Mouse (Mus musculus): ENCODE measurements around the gene Mfsd6l. TPM values are rescaled to one million over a fixed set of nuclear protein-coding genes. Genes with fewer than 3 reads are reported as not detected.

Gene Mfsd6l
- total RNA-seq, 1 experiment: 0.49 TPM

DNA sequence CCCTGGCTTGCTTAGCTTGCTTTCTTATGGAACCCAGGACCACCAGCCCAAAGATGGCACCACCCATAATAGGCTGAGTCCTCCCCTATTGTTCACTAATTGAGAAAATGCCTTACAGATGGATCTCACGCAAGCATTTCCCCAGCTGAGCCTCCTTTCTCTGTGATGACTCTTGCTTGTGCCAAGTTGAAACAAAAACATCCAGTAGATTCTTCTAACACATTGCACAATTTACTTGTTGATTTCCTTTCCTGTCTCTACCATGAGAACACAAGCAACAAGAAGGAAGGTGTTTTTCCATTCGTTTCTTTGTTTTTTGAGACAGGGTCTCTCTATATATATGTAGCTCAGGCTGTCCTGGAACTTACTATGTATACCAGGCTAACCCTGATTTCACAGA lies 51.1 kb downstream of the Mfsd6l start:
- no peak overlapping the region for H3K27ac ChIP-seq (ENCODE audit: insufficient read depth, low read depth, low read length, poor library complexity, severe bottlenecking)
- 0 out of 2 replicates have a peak, but pooled peaks cover 1% of the 10 kb centered on the region for H3K9me3 ChIP-seq (ENCODE audit: control insufficient read depth, insufficient read depth, low read depth, low read length)
- H3K36me3 ChIP-seq (ENCODE audit: control insufficient read depth, insufficient read depth, low read length, poor library complexity, severe bottlenecking): no peaks in the 10 kb centered on the region
- in situ Hi-C loops (cut with MboI; ENCODE audit: low sequenced_read_pairs in 2 of 2, unreplicated experiment in 2 of 2): no loop called here
- no peak for DNase-seq (ENCODE audit: low read depth, low spot score)
- no peak for TF ChIP-seq MAFK (IDR thresholded peaks at IDR 0.05; ENCODE audit: insufficient read depth, low read depth, low read length)
- no peak for TF ChIP-seq ZC3H11A (IDR thresholded peaks at IDR 0.05; ENCODE audit: borderline replicate concordance, low read depth, low read length)
- TF ChIP-seq ZNF384 (IDR thresholded peaks at IDR 0.05; ENCODE audit: low read depth, low read length): no peak
- no peak for TF ChIP-seq HCFC1 (IDR thresholded peaks at IDR 0.05; ENCODE audit: borderline replicate concordance, insufficient read depth, low read length)
- TF ChIP-seq CHD2 (IDR thresholded peaks at IDR 0.05; ENCODE audit: low read depth, low read length): no peak
- no peaks in the 10 kb centered on the region for H3K4me1 ChIP-seq (ENCODE audit: control insufficient read depth in 2 of 2, insufficient read depth in 2 of 2, low read length in 2 of 2, poor library complexity in 1 of 2)
- no peak overlapping the region for H3K4me3 ChIP-seq (ENCODE audit: insufficient read depth in 1 of 2, low read depth in 1 of 2, low read length in 2 of 2, poor library complexity in 1 of 2, severe bottlenecking in 1 of 2)
- H3K9ac ChIP-seq (ENCODE audit: insufficient read depth, low read depth, low read length, poor library complexity, severe bottlenecking): no peak overlapping the region

Other genes with a start within 250 kb of the Mfsd6l start
- 22.6 and 34.1 TPM in 2 replicates for gene Ntn1, start 155.4 kb upstream of the Mfsd6l start, total RNA-seq (2012; rRNA removed)
- 0.94 and 1.3 TPM in 2 replicates for gene Pik3r5, start 124.1 kb upstream of the Mfsd6l start, total RNA-seq (2012; rRNA removed)
- gene Pik3r6, start 53.2 kb upstream of the Mfsd6l start, total RNA-seq (2012; rRNA removed): 0.40 TPM in 1 of 2 replicates, not detected in the other
- gene Ccdc42, start 30.8 kb downstream of the Mfsd6l start, total RNA-seq (2012; rRNA removed): not detected in 2 replicates
- 74.6 and 107 TPM in 2 replicates for gene Myh10, start 135.4 kb downstream of the Mfsd6l start, total RNA-seq (2012; rRNA removed)